Mouse (Mus musculus) C2C12 (cell line): ENCODE data around the gene Sec24d.

Source experiments
- CEBPB ChIP-seq: IDR thresholded peaks from one replicate; pipeline ENCODE4 v1.6.1; 2011; ENCODE audit warnings: low read depth, mild to moderate bottlenecking, control low read depth, moderate library complexity
- CTCF ChIP-seq: IDR thresholded peaks from one replicate; pipeline ENCODE4 v1.5.1; 2011; ENCODE audit not compliant: control insufficient read depth, insufficient read depth, insufficient read length

DNA sequence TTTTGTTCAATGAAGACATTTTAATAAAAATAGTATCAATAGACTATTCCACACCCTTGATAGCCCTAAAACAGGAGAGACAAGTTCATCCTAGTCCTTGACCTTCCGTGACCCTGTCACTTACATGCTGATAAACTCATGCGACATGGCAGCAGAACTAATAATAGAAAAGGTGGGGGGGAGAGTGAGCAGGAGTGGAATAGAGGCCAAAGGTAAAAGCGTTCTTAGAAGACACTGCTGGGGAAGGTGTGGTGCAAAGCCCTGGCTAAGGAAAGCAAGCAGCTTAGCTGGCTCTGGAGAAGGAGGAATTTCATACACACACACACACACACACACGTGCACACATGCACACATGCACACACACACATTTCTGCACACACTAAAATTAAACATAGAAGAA, 57.1 kb downstream of the Sec24d start:
- TF ChIP-seq CTCF (no peak), CEBPB (no peak)
